Mouse (Mus musculus) intestine, postnatal 0 days (tissue): ENCODE measurements around the gene Top2a. TPM values are rescaled to one million over a fixed set of nuclear protein-coding genes. Genes with fewer than 3 reads are reported as not detected.

ENCODE experiments used
- ATAC-seq: fragments of 200-750 bp; cut with Nextera tagmentation; 2 replicates; pipeline ENCODE4 v1.8.0; 2017; ENCODE audit warnings: mild to moderate bottlenecking, moderate TSS enrichment, moderate library complexity
- H3K27ac ChIP-seq: fragments of 300-500 bp; sonication (generic); 2 replicates; pipeline ENCODE4 v1.5.1; 2014; ENCODE audit warnings: mild to moderate bottlenecking, low read depth, low read length, moderate library complexity
- H3K27me3 ChIP-seq: fragments of 300-500 bp; sonication (generic); replicated peaks from 2 replicates; pipeline ENCODE4 v1.6.1; 2014; ENCODE audit warnings: low read length, mixed read lengths; ENCODE audit not compliant: control insufficient read depth, insufficient read depth
- H3K36me3 ChIP-seq: fragments of 300-500 bp; sonication (generic); 2 replicates; pipeline ENCODE4 v1.6.1; 2014; ENCODE audit warnings: mild to moderate bottlenecking, moderate library complexity; ENCODE audit not compliant: control insufficient read depth, insufficient read depth
- H3K4me1 ChIP-seq: fragments of 300-500 bp; sonication (generic); replicated peaks from 2 replicates; pipeline ENCODE4 v1.6.1; 2014; ENCODE audit warnings: antibody characterized with exemption, low read length, mixed read lengths; ENCODE audit not compliant: control insufficient read depth, insufficient read depth
- H3K4me2 ChIP-seq: fragments of 300-500 bp; sonication (generic); replicated peaks from 2 replicates; pipeline ENCODE4 v1.6.1; 2014; ENCODE audit warnings: low read depth, mild to moderate bottlenecking, moderate library complexity
- H3K4me3 ChIP-seq: fragments of 300-500 bp; sonication (generic); 2 replicates; pipeline ENCODE4 v1.5.1; 2014; ENCODE audit warnings: low read depth, low read length
- H3K9ac ChIP-seq: fragments of 300-500 bp; sonication (generic); 2 replicates; pipeline ENCODE4 v1.6.1; 2014; ENCODE audit warnings: mild to moderate bottlenecking, low read depth, low read length
- H3K9me3 ChIP-seq: fragments of 300-500 bp; sonication (generic); 2 replicates; pipeline ENCODE4 v1.6.1; 2016; ENCODE audit warnings: mixed run types; ENCODE audit not compliant: control insufficient read depth
- CTCF ChIP-seq: sonication (generic); IDR thresholded peaks from 2 replicates; pipeline ENCODE4 v1.5.1; 2016; ENCODE audit warnings: low read depth, mild to moderate bottlenecking, control low read depth, antibody characterized with exemption, moderate library complexity
- WGBS: fragments of 180-500 bp; shearing (Covaris S2); extraction: QIAGEN DNeasy Blood & Tissue Kit; methylation state at CpG from one replicate; pipeline ENCODE4 v1.1.7; 2014; 5-methylcytosine and 5-hydroxymethylcytosine counted together
- polyA plus RNA-seq: library from polyadenylated mRNA; unstranded; fragments of >200 nt; fragmentation: Nextera tagmentation; extraction: Ambion mirVana; gene quantifications from 2 replicates; pipeline ENCODE4 v1.2.1, GENCODE M21; 2015

The Top2a gene
- polyA plus RNA-seq, 1 experiment from 2014 or later: 41.8 TPM

DNA sequence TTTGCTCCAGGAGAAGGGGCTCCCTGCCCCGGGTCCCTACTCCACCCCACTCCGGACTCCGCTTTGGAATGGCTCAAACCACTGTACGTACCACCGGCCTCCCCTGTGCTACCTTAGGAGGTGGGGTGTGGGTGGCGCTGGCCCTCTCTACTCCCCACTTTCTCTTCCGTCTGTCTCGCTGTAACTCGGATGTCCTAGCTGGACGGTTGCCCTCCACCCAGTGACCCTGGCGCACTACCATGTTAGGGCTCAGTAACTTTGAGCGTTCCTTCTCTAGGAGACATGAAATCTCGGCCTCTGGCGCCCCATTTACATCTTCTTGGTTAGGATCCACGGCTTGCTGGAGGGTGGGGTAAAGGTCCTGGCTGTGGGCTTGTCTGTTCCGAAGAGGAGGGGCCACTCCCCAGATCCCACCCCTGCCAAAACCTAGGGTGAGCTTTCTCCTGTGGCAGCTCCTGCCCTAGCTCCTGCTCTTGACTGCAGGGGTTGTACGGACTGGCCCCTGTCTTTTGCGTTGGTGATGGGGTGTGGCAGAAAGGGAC is 62.9 kb downstream of the Top2a start:
- Histone ChIP-seq H3K27ac (peak overlapping the region; percentile 95), H3K4me3 (peak overlapping the region; percentile 81), H3K27me3 (no peaks in the 10 kb centered on the region), H3K9me3 (no peaks in the 10 kb centered on the region), H3K9ac (peak overlapping the region; percentile 79), H3K4me1 (peaks cover 24% of the 10 kb centered on the region), H3K4me2 (peak overlapping the region; percentile 98), H3K36me3 (peaks cover 1% of the 10 kb centered on the region; the same call in 1 of the 2 replicates)
- WGBS: 1% methylated on average over 18 of the region's 18 CpGs
- no peak for ATAC-seq
- no peak for TF ChIP-seq CTCF

DNA sequence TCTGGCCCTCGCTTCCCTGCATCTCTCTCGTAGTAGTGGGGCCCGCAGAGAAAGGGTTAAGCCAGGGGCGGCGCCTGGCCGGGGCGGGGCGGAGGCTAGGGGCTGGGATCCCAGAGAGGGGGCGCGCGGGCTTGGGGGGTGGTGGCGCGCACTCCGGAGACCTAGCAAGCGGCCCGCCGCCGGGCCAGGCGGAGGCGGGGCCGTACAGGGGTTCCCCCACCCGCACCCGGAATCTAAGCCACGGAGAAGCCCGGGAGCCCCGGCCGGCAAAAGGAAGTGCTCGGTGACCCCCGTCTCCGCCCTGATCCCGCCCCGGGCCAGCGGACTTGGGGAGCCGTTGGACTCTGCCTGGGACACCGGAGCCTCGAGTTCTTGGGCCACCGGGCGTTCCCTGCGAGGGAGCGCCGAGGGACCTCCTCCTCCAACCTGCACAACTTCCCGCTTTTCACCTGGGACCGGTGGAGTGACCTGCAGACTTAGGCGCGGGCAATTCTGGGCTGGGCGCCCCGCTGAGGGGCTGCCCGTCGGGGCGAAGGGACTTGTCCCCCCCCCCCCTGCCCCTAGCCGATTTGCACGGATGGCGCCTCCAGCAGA is 63.6 kb downstream of the Top2a start:
- Histone ChIP-seq H3K4me1 (peaks cover 24% of the 10 kb centered on the region), H3K9me3 (no peaks in the 10 kb centered on the region), H3K4me3 (peak overlapping the region; percentile 81), H3K27ac (peak overlapping the region; percentile 95), H3K27me3 (no peaks in the 10 kb centered on the region), H3K36me3 (no peaks in the 10 kb centered on the region; the same call in 1 of the 2 replicates), H3K9ac (peak overlapping the region; percentile 79), H3K4me2 (peak overlapping the region; percentile 98)
- no peak for TF ChIP-seq CTCF
- WGBS: under 1% methylated on average over 52 of the region's 53 CpGs
- ATAC-seq: peak; percentile 37

DNA sequence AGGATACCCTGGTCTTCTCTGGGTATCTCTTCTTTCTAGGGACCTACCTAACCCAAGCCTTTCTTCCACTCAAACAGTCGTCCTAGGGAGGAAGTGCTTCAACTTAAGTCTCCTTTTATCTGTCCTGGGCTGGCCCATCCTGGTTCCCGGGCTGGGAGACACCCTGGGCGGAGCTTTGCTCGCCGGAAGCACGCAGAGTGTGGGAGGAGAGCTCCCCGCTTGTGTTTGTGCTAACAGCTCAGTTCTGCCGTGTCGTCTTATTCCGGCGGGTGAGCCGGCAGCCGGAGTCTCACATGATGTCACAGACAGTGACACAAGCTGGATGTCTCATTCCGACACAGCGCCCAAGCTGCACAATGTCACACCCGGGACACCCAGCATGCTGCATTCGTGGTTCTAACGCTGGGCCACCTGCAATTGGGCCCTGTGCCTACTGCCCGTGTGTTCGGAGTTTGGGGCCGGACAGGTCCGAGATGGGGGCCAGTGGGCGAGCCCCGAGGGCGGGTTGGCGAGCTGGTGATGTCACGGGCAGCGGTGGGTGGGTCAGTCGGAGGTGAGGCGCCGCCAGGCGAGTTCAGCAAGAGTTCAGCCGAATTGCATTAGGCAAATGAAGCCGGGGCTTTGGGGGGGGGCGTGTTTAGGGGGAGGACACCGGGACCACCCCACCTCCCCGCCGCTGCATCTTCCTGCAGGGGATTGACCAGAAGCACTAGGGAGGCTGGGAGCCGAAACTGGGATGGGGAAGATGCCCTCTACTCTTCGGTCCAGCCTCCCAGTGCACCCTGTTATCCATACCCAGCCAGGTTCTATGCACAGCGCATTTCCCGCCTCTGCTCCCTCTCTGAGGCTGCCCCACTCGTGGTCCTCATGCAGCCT is 64.3 kb downstream of the Top2a start:
- peak overlapping the region; percentile 95 for H3K27ac ChIP-seq
- no peaks in the 10 kb centered on the region for H3K27me3 ChIP-seq
- peak overlapping the region; percentile 98 for H3K4me2 ChIP-seq
- no peak for TF ChIP-seq CTCF
- under 1% methylated on average over 42 of the region's 43 CpGs for WGBS
- H3K4me3 ChIP-seq: peak overlapping the region; percentile 81
- peaks cover 23% of the 10 kb centered on the region for H3K4me1 ChIP-seq
- peak overlapping the region; percentile 79 for H3K9ac ChIP-seq
- H3K9me3 ChIP-seq: no peaks in the 10 kb centered on the region
- ATAC-seq: peak; percentile 59
- H3K36me3 ChIP-seq: no peaks in the 10 kb centered on the region; the same call in 1 of the 2 replicates

DNA sequence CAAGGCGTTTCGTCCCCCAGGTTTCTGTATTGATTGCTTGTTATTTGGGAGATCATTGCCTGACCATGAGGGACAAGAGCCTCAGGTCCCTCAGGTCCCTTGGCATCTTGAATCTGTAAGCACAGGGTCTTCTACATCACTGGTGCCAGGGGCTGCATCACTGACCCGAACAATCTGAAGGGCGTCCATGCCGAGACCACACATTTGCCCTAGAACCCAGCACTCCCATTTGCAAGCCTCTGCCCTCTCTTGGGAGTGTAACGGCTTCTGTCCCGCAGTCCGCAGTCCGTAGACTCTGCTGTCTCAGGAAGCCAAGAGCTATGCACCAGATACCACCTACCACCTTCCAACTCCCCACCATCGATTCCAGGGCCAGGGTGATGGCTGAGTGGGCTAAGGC is 67.6 kb downstream of the Top2a start:
- Histone ChIP-seq H3K4me2 (no peak overlapping the region), H3K4me3 (no peak overlapping the region), H3K27me3 (no peaks in the 10 kb centered on the region), H3K27ac (no peak overlapping the region), H3K36me3 (no peaks in the 10 kb centered on the region; the same call in 1 of the 2 replicates), H3K9ac (no peak overlapping the region), H3K4me1 (peaks cover 13% of the 10 kb centered on the region), H3K9me3 (no peaks in the 10 kb centered on the region)
- WGBS: 63% methylated on average over 10 of the region's 10 CpGs
- no peak for ATAC-seq
- no peak for TF ChIP-seq CTCF

DNA sequence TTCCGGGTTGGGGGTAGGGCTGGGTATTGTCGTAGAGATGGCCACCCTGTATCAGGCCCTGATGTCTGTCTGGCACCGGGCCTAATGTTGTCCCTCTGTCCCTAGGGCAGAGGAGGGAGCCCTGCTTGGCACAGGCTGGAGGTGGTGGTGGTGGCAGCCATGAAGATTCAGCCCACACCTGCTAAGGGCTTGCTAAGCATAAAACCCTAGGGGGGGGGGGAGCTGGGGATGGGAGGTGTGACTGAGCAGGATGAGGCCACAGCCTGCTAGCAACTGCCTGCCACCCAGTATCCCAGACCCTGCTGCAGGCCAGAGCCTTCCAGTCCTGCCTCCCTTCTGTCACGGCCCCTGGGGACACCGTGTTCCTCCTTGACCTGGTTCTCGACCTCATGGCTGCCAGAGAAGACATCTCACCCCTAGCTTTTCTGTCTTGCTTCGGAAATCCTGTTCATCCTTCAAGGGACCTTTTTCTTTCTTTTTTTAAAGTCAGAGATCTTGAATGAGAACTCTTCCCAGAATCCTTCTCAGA is 68.2 kb downstream of the Top2a start:
- no peak overlapping the region for H3K4me2 ChIP-seq
- 0 out of 2 replicates have a peak overlapping the region, but pooled peaks have one; percentile 50 for H3K27ac ChIP-seq
- no peak for TF ChIP-seq CTCF
- H3K4me3 ChIP-seq: no peak overlapping the region
- WGBS: 46% methylated on average over 7 of the region's 7 CpGs
- no peaks in the 10 kb centered on the region for H3K27me3 ChIP-seq
- no peak for ATAC-seq
- peaks cover 13% of the 10 kb centered on the region for H3K4me1 ChIP-seq
- H3K9ac ChIP-seq: no peak overlapping the region
- peaks cover 4% of the 10 kb centered on the region; the same call in 1 of the 2 replicates for H3K36me3 ChIP-seq
- H3K9me3 ChIP-seq: no peaks in the 10 kb centered on the region
